Mouse (Mus musculus) brain, adult 10 weeks (tissue): ENCODE data around the gene Hmgn3. TPM values are rescaled to one million over a fixed set of nuclear protein-coding genes. Genes with fewer than 3 reads are reported as not detected.

ENCODE experiments used
- polyA plus RNA-seq: library from polyadenylated mRNA; stranded (reverse); fragments of 350-450 nt; fragmentation: Illumina TruSeq; extraction: RNeasy Lipid Tissue Mini Kit (QIAGEN cat#74804); gene quantifications from one replicate; pipeline ENCODE4 v1.2.3, GENCODE M21; 2015; ENCODE audit warnings: low read depth, low replicate concordance

The Hmgn3 gene
- polyA plus RNA-seq: 112 TPM

DNA sequence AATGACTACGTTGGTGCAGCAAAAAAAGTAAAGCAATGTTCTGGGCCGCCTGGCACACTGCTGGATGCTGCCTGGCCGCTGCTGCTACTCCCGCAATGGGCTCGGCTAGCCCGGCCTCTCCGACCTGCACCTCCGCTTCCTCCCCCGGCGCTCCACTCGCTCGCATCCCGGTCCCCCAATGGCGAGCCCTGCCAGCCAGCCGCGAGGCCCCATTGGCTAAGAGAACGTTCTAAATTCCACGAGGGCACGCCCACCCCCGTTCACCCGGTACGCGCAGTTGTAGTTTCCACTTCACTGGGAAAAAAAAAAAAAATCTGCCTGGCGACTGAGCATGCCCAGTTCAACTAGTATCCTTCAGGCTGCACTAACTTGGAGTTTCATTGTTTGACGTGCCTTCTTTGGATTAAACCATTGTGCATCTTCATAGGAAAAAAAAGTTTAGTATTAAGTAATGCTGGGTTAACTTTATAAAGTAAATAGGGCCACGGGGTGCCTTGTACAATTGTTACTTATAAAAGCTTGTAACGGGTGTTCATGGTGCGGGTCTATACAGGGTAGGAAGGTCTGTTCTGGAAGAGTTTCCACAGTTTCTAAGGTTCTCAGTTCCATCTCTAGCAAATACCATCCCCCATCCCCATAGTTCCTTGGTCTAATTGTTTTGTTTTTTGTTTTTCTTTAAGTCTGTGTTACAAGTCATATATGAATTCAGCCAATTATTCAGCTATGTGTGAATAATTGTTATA, at the start of gene Hmgn3:
Gene Hmgn3 (minus strand): TSS at position 240 of the 743 bp plus-strand sequence.

Other genes with a start within 250 kb of the Hmgn3 start
- 17.0 TPM for gene Phip, start 171.2 kb downstream of the Hmgn3 start, polyA plus RNA-seq